Mouse (Mus musculus): ENCODE results near the gene Tiprl. TPM values are rescaled to one million over a fixed set of nuclear protein-coding genes. Genes with fewer than 3 reads are reported as not detected.

Tiprl gene
- polyA plus RNA-seq, 1 experiment from 2014 or later = 83.5 TPM

GRCm38 (mm10) chr1:165179321-165179720 lies 57.5 kb downstream of the Tiprl start:
- H3K27ac ChIP-seq (ENCODE audit: low read depth) = no peak overlapping the region
- no peak overlapping the region for H3K9ac ChIP-seq (ENCODE audit: low read length)
- no peak overlapping the region for H3K4me3 ChIP-seq (ENCODE audit: low read depth, low read length)
- 91% methylated on average over 5 of the region's 5 CpGs for WGBS
- DNase-seq (ENCODE audit: low spot score) = no peak
- no peaks in the 10 kb centered on the region for H3K9me3 ChIP-seq (ENCODE audit: control insufficient read depth, low read length)
- no peak for ATAC-seq (replicated peaks; ENCODE audit: low FRiP score, low TSS enrichment, low read depth)
- H3K4me2 ChIP-seq (ENCODE audit: low read length) = no peak overlapping the region
- no peaks in the 10 kb centered on the region for H3K27me3 ChIP-seq (replicated peaks; ENCODE audit: control insufficient read depth, insufficient read depth, low read length)
- H3K36me3 ChIP-seq (ENCODE audit: control insufficient read depth, insufficient read depth, low read length) = peaks cover 20% of the 10 kb centered on the region
- no peaks in the 10 kb centered on the region for H3K4me1 ChIP-seq (replicated peaks; ENCODE audit: control insufficient read depth, insufficient read depth, low read length)

GRCm38 (mm10) chr1:165178075-165178474 lies 58.7 kb downstream of the Tiprl start:
- Histone ChIP-seq H3K4me2 (ENCODE audit: low read length) (no peak overlapping the region), H3K4me1 (replicated peaks; ENCODE audit: control insufficient read depth, insufficient read depth, low read length) (no peaks in the 10 kb centered on the region), H3K9me3 (ENCODE audit: control insufficient read depth, low read length) (no peaks in the 10 kb centered on the region), H3K4me3 (ENCODE audit: low read depth, low read length) (no peak overlapping the region), H3K27ac (ENCODE audit: low read depth) (no peak overlapping the region), H3K36me3 (ENCODE audit: control insufficient read depth, insufficient read depth, low read length) (peaks cover 20% of the 10 kb centered on the region), H3K9ac (ENCODE audit: low read length) (no peak overlapping the region), H3K27me3 (replicated peaks; ENCODE audit: control insufficient read depth, insufficient read depth, low read length) (no peaks in the 10 kb centered on the region)
- no peak for ATAC-seq (replicated peaks; ENCODE audit: low FRiP score, low TSS enrichment, low read depth)
- 66% methylated on average over 6 of the region's 6 CpGs for WGBS
- no peak for DNase-seq (ENCODE audit: low spot score)

- H3K9me3 ChIP-seq (ENCODE audit: control insufficient read depth, low read length) = no peaks in the 10 kb centered on the region
- ATAC-seq (replicated peaks; ENCODE audit: low FRiP score, low TSS enrichment, low read depth) = no peak
- no peak overlapping the region for H3K9ac ChIP-seq (ENCODE audit: low read length)
- H3K27me3 ChIP-seq (replicated peaks; ENCODE audit: control insufficient read depth, insufficient read depth, low read length) = no peaks in the 10 kb centered on the region
- peak; percentile 41 for DNase-seq (ENCODE audit: low spot score)
- H3K36me3 ChIP-seq (ENCODE audit: control insufficient read depth, insufficient read depth, low read length) = peaks cover 14% of the 10 kb centered on the region; the same call in 1 of the 2 replicates
- H3K4me3 ChIP-seq (ENCODE audit: low read depth, low read length) = no peak overlapping the region
- no peaks in the 10 kb centered on the region for H3K4me1 ChIP-seq (replicated peaks; ENCODE audit: control insufficient read depth, insufficient read depth, low read length)
- WGBS = 70% methylated on average over 7 of the region's 9 CpGs
- no peak overlapping the region for H3K4me2 ChIP-seq (ENCODE audit: low read length)
- no peak overlapping the region for H3K27ac ChIP-seq (ENCODE audit: low read depth)
Measured at GRCm38 (mm10) chr1:165174059-165174616, 62.7 kb downstream of the Tiprl start.

DNA sequence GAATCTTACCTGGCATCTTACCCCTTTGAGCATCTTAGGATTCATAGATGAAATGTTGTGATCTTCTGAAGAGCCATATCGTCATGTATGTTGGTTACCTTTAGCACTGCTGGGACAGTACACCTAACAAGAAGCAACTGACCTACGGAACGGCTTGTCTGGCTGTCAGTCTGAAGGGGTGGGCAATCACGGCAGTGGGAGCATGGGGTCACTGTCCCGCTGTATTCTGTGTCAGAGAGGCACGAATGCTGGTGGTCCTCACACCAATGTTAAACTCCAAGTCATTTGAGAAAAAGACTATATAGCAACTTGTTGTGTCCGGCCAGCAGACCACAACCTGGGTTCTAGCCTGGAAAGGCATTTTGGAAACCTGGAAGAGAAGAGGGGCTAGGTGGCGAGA lies 65.5 kb downstream of the Tiprl start:
- WGBS = 85% methylated on average over 7 of the region's 8 CpGs
- no peak for DNase-seq (ENCODE audit: low spot score)

DNA sequence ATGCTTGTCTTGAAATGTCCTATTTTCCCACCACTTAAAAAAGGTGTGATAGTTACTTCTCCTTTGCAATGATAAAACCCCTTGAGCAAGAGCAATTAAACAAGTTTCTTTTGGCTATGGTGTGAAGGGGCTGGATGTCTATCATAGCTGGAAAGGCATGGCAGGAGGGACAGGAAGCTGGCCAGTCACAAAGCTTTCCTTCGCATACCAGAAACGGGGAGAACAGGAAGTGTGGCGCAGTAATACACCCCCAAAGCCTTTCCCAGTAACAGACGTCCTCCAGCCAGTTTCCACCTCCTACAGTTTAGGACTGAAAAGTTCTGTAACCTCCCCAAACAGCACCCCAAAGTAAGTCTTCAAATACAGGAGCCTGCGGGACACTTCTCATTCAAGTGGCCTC lies 66.6 kb downstream of the Tiprl start:
- Histone ChIP-seq H3K4me2 (ENCODE audit: low read length) (no peak overlapping the region), H3K9me3 (ENCODE audit: control insufficient read depth, low read length) (no peaks in the 10 kb centered on the region), H3K27me3 (replicated peaks; ENCODE audit: control insufficient read depth, insufficient read depth, low read length) (no peaks in the 10 kb centered on the region), H3K4me3 (ENCODE audit: low read depth, low read length) (no peak overlapping the region), H3K4me1 (replicated peaks; ENCODE audit: control insufficient read depth, insufficient read depth, low read length) (no peaks in the 10 kb centered on the region), H3K9ac (ENCODE audit: low read length) (no peak overlapping the region), H3K36me3 (ENCODE audit: control insufficient read depth, insufficient read depth, low read length) (no peaks in the 10 kb centered on the region), H3K27ac (ENCODE audit: low read depth) (no peak overlapping the region)
- ATAC-seq (replicated peaks; ENCODE audit: low FRiP score, low TSS enrichment, low read depth) = no peak
- no peak for DNase-seq (ENCODE audit: low spot score)
- WGBS = 75% methylated on average over 5 of the region's 5 CpGs

More for the DNA sequence above, 65.5 kb downstream of the Tiprl start:
- Histone ChIP-seq H3K27me3 (replicated peaks; ENCODE audit: control insufficient read depth, insufficient read depth, low read length) (no peaks in the 10 kb centered on the region), H3K4me3 (ENCODE audit: low read depth, low read length) (no peak overlapping the region), H3K9ac (ENCODE audit: low read length) (no peak overlapping the region), H3K4me1 (replicated peaks; ENCODE audit: control insufficient read depth, insufficient read depth, low read length) (no peaks in the 10 kb centered on the region), H3K36me3 (ENCODE audit: control insufficient read depth, insufficient read depth, low read length) (no peaks in the 10 kb centered on the region), H3K27ac (ENCODE audit: low read depth) (no peak overlapping the region), H3K4me2 (ENCODE audit: low read length) (no peak overlapping the region), H3K9me3 (ENCODE audit: control insufficient read depth, low read length) (no peaks in the 10 kb centered on the region)
- ATAC-seq (replicated peaks; ENCODE audit: low FRiP score, low TSS enrichment, low read depth) = no peak

GRCm38 (mm10) chr1:165169462-165169861 lies 67.3 kb downstream of the Tiprl start:
- no peaks in the 10 kb centered on the region for H3K4me1 ChIP-seq (replicated peaks; ENCODE audit: control insufficient read depth, insufficient read depth, low read length)
- H3K36me3 ChIP-seq (ENCODE audit: control insufficient read depth, insufficient read depth, low read length) = no peaks in the 10 kb centered on the region
- H3K9me3 ChIP-seq (ENCODE audit: control insufficient read depth, low read length) = no peaks in the 10 kb centered on the region
- H3K9ac ChIP-seq (ENCODE audit: low read length) = no peak overlapping the region
- no peak overlapping the region for H3K4me3 ChIP-seq (ENCODE audit: low read depth, low read length)
- no peak overlapping the region for H3K27ac ChIP-seq (ENCODE audit: low read depth)
- no peaks in the 10 kb centered on the region for H3K27me3 ChIP-seq (replicated peaks; ENCODE audit: control insufficient read depth, insufficient read depth, low read length)
- DNase-seq (ENCODE audit: low spot score) = no peak
- WGBS = 90% methylated on average over 3 of the region's 3 CpGs
- H3K4me2 ChIP-seq (ENCODE audit: low read length) = no peak overlapping the region
- ATAC-seq (replicated peaks; ENCODE audit: low FRiP score, low TSS enrichment, low read depth) = no peak

- WGBS = 83% methylated on average over 6 of the region's 6 CpGs
- ATAC-seq (replicated peaks; ENCODE audit: low FRiP score, low TSS enrichment, low read depth) = no peak
- no peak overlapping the region for H3K9ac ChIP-seq (ENCODE audit: low read length)
Measured at GRCm38 (mm10) chr1:165164920-165165319, 71.9 kb downstream of the Tiprl start.

More at GRCm38 (mm10) chr1:165164920-165165319, 71.9 kb downstream of the Tiprl start:
- no peak for DNase-seq (ENCODE audit: low spot score)
- H3K9me3 ChIP-seq (ENCODE audit: control insufficient read depth, low read length) = no peaks in the 10 kb centered on the region
- H3K27ac ChIP-seq (ENCODE audit: low read depth) = no peak overlapping the region
- no peaks in the 10 kb centered on the region for H3K4me1 ChIP-seq (replicated peaks; ENCODE audit: control insufficient read depth, insufficient read depth, low read length)
- no peak overlapping the region for H3K4me2 ChIP-seq (ENCODE audit: low read length)
- no peaks in the 10 kb centered on the region for H3K36me3 ChIP-seq (ENCODE audit: control insufficient read depth, insufficient read depth, low read length)
- H3K27me3 ChIP-seq (replicated peaks; ENCODE audit: control insufficient read depth, insufficient read depth, low read length) = no peaks in the 10 kb centered on the region
- no peak overlapping the region for H3K4me3 ChIP-seq (ENCODE audit: low read depth, low read length)

Other genes with a start within 250 kb of the Tiprl start
- gene Tbx19, start 76.2 kb downstream of the Tiprl start, polyA plus RNA-seq (2014; fragmentation: Nextera tagmentation; extraction: Ambion mirVana) = 0.08 TPM in 1 of 2 replicates, not detected in the other
- gene Sft2d2, start 42.6 kb downstream of the Tiprl start, polyA plus RNA-seq (2014; fragmentation: Nextera tagmentation; extraction: Ambion mirVana) = 30.8 and 31.7 TPM in 2 replicates
- gene Gpr161, start 58.8 kb upstream of the Tiprl start, polyA plus RNA-seq (2014; fragmentation: Nextera tagmentation; extraction: Ambion mirVana) = 1.6 and 2.1 TPM in 2 replicates
- 14.3 and 14.4 TPM in 2 replicates for gene Dcaf6, start 223.5 kb upstream of the Tiprl start, polyA plus RNA-seq (2014; fragmentation: Nextera tagmentation; extraction: Ambion mirVana)
- gene Mpc2, start 223.6 kb upstream of the Tiprl start, polyA plus RNA-seq (2014; fragmentation: Nextera tagmentation; extraction: Ambion mirVana) = 128 and 136 TPM in 2 replicates
- 0.20 TPM in 1 of 2 replicates, not detected in the other for gene Adcy10, start 248.2 kb upstream of the Tiprl start, polyA plus RNA-seq (2014; fragmentation: Nextera tagmentation; extraction: Ambion mirVana)